Mouse (Mus musculus) liver, embryonic 14.5 days (tissue): ENCODE data around the gene Igfbp7.

Source experiments
- CTCF ChIP-seq: IDR thresholded peaks from 2 replicates; pipeline ENCODE4 v1.5.1; 2016; ENCODE audit warnings: antibody characterized with exemption, low read depth, control low read depth
- EP300 ChIP-seq: IDR thresholded peaks from 2 replicates; pipeline ENCODE4 v1.6.1; 2016; ENCODE audit warnings: antibody characterized with exemption, low read depth

GRCm38 (mm10) chr5:77393990-77394618, 13.7 kb downstream of the Igfbp7 start:
- TF ChIP-seq CTCF (no peak), EP300 (no peak)
